Mouse (Mus musculus) CH12F3 (cell line): ENCODE results near the gene Gamt.

Experiments used
- in situ Hi-C: fragments of 300-500 bp; cut with MboI; formaldehyde crosslinking; loops from 2 replicates; pipeline ENCODE4 v1.14.3; 2020; ENCODE audit warnings: low sequenced_read_pairs

Gamt gene

DNA sequence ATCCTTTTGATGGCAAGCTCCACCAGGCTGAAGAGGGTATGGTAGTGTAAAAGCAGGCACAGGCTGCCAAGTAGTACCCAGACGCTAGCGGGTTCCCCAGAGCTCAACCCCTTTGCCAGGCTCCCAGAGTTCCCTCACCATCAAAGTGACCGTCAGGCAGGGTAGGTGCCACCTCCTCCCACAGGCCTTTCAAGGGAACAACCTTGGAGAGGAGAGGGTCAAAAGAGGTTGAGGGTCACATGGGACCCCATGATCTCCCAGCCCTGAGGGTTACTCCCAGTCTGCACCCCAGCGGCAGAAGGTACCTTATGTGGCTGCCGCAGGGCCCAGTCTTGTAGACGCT, 1.4 kb downstream of the Gamt start:
- in situ Hi-C loops: no loop called here

DNA sequence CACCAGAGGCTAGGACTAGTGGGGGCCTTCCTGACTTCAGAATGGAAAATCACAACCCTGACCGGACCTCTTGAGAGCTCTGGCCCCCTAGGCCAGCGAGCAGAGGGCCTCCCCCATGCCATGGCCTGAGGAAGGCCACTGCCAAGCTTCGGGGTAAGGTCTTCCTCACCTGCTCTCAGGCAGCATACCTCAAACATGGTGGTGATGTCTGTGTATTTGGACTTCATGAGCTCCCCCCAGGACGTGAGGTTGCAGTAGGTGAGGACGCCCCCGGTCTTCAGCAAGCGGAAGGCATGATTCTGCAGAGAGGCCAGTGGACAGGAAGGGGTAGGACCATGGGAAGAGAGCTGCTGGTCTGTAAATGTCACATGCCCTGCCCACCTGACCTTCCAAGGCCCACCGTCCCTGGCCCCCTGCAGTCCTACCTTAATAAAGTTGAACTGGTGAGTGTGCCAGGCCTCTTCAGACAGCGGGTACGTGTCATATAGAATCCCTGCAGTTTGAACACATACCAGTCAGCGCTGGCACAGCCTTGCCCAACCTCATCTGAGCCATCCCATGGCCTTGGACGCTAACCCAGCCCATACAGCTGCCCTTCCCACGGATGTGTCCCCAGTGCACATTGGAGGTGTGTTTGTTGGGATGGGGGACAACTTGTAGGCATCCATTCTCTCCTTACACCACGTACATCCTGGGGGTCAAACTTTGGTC, 1.9 kb downstream of the Gamt start:
- in situ Hi-C loops: no loop called here

DNA sequence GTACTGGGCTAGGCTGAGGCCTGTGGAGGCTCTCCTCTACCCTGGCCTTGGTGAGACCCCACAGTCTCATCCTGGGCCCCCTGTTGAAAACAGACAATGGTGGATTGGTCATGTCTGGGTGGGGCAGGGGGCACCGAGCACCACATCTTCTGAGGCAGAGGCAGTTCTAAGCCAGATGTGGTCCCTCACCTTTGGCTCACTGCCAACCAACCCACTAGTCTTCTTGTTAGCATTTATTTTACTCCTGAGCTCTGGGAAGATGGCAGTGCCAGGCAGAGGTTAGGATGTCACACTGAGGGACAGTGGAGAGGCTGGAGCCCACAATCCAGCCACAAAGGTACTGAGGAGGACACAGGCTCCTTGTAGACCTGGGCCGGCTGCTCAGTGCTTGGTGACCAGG, 2.9 kb downstream of the Gamt start:
- in situ Hi-C loops: no loop called here

DNA sequence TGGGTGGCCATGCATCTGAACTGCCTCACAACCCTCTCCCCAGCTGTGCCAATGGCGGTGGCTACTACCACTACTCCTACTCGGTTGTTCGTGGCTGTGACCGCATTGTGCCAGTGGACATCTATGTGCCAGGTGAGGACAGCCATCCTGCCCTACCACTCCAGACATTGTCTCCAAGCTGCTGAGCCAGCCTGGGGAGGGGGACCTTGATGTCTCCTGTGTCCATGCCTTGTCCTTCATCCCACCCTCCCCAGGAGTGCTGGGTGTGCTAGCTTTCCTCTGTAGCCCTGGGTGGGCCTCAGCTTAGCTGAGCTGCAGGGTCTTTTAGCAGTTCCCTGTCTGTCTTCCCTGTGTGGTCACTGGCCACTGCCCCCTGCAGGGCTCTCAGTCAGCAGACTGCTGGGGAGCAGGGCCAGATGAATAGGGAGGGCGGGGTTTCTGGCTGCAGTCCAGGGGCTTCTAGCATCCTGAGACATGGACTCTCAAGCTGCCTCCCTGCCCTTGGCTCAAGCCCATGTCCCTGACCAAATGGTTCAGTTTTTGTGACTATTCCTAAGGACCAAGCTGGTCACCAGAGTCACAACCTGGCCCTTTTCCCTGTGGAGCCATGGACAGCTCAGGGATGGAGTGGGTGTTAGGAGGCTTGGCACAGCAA, 4.8 kb downstream of the Gamt start:
- in situ Hi-C loops: no loop called here

DNA sequence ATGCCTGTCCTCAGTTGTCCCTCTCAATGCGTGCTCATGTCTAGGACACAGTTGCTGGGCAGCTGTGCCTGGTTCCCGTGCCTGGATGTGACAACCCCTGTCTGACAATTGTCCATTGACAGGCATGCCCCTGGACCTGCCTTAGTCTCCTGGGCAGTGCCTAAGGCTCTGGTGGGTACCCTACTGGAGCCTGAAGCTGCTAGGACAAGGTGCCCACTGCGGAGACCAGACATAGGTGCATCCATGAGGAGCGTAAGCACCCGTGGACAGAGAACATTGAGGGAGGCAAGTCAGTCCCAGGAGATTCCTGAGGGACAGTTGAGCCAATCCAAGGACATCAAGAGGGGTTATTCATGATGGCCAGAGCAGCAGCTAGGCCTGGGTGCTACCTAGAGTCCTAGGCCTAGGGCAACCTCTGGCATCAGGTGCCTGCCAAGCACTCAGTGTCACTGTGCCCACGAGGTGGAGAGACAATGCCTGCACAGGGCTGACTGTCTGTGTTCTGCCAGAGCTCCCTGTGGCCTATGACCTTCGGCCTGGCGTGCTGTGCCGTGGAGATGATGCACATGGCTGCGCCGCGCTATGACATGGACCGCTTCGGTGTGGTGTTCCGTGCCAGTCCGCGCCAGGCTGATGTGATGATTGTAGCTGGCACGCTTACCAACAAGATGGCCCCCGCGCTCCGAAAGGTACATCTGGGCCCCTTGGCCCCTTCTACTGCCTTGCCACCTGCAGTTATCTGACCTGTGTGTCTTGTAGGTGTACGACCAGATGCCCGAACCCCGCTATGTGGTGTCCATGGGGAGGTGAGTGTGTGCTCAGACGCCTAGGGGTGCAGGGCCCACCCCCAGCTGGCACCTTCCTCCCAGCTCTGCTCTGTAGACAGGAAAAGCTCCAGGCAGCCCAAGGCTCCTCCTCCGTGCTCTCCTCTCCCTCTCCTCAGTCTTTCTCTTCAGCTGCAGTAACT, 6.2 kb downstream of the Gamt start:
- in situ Hi-C loops: no loop called here

DNA sequence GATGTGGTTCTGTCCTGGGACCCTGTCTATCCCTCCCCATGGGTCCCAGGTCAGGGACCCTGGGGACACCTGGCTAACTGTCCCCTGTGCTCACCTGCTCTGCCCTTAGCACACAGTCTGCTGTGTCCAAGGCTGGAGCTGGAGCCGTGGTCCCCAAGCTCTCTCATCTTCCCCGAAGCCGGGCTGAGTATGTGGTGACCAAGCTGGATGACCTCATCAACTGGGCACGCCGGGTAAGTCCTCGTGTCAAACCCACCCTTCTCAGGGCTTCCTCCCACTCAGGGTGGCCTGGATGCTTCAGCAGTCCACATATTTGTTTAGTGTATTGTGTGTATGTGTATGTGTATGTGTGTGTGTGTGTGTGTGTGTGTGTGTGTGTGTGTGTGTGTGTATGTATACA, 7.3 kb downstream of the Gamt start:
- in situ Hi-C loops: no loop called here

DNA sequence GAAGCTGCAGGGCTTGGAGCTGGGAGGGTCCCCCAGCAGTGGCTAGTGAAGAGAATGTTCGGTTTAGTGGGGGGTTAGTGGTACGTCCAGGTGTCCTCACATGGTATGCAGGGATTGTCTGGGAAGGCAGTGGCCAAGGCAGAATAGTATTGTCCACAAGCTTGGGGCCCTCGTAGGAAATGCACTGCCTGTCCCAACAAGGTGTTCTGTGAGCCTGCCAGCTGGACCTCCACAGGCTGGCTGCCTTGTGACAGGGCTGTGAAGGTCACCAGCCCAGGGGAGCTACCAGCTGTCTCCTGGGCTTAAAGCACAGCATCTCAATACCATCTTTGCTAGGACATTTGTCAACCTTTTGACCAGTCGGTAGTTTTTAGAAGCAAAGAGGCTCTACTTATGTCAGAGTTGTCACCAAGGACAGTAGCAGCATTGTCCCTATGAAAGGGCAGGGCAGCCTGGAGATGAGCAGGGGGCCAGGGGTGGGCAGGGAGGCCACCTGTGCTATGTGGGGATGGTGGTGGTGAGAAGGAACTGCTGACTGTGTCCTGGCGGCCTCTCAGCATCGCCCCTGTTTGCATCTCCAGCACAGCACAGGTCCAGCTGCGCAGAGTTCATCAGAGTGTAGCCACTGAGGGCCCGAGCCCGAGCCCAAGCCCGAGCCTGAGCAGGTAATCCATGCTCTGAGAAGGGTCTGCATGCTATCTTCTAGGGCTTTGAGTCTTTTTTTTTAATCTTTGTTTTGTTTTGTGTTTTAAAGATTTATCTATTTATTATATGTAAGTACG, 8.1 kb downstream of the Gamt start:
- in situ Hi-C loops: no loop called here

DNA sequence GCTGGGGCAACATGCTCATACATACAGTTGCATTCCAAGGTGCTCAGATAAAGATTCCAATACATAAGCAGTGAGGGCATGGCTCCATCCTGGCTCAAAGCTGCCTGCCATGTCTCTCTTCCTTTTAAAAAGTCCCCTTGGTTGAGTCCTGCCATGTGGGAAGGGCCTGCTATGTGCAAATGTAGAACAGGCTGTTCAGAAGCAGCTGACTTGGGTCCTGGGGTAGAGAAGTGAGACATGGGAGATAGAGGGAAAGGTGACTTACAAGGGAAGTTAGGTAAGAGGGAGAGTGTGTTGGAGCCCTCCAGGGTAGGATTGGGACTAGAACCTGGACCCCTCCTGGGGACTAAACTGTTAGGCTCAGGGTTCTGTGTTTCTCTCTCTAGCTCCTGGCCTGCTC, 8.8 kb downstream of the Gamt start:
- in situ Hi-C loops: no loop called here

DNA sequence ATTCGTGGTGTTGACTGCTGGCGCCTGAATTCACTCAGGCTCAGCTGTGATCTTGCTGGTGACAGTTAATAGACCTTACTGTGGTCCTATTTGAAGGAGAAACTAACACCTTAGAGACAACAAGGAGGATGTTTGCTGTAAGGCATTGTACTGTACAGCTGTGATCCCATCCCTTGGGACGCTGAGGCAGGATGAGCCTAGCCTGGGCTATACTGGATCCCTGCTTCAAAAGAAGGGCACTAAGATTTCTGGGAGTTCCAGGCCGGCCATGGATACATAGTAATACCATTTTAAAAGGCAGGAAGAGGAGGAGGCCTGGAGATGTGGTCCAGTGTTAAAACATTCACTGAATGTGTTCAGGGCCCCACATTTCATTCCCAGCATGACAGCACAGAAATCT, 10.2 kb downstream of the Gamt start:
- in situ Hi-C loops: no loop called here

DNA sequence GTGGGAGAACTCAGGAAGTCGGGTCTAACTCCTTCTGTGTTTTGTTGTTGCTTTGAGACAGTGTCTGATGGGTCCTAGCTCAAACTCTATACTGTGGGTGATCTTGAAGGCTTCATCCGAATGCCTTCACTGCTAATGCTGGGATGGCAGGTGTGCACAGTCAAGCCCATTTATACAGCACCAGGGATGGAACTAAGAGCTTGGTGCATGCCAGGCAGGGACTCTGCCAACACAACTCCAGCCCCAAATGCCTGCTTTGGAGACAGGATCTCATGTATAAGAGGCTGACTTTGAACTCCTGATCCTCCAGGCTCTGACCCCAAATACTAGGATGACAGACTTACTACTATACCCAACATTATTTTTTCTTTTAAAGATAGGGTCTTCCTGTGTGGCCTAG, 10.8 kb downstream of the Gamt start:
- in situ Hi-C loops: no loop called here

DNA sequence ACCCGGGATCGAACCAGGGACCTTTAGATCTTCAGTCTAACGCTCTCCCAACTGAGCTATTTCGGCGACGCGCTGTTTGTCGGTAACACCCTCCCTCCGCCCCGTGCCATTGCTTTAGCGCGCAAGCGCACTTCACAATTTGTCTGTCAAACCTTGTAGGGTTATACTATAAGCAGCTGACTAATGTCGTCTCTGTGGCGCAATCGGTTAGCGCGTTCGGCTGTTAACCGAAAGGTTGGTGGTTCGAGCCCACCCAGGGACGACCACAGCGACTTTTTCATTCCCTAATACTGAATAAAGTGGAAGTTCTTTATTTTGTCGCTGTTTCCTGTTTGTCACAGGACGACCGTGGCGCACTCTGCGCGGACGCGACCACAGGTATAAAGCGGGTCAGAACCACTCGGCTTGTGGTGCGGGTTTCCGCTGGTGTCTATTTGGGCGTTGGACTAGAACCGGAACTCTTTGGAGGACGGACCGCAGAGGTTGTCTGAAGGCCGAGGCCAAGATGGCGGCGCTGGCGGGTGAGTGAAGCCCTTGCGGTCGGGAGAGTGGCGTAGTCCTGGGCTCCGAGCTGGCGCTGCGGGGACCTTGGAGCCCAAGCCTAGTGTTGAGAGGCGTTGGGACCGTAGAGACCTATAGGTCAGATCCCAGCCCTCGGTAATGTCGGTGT, 11.7 kb downstream of the Gamt start, which contains the start of gene Ndufs7:
Gene Ndufs7, plus strand, starts transcription at position 151 of the 670 bp plus-strand sequence.
- in situ Hi-C loops: loop anchor here (5.0 kb wide), 1 partner anchor 72 kb away; the partner anchor contains the start of gene Efna2

DNA sequence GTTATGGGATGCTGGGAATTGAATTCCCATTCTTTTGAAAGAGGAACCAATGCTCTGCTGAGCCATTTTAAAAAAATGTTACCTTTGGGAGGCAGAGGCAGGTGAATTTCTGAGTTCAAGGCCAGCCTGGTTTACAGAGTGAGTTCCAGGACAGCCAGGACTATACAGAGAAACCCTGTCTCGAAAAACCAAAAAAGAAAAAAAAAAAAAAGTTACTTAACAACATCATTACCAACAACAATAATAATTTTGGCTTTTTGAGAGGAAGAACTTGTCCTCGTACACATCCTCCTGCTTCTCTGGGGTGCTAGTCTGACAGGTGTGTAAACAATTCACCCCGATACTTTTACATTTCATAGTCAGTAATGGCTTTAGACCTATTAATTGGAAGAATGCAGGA, 12.4 kb downstream of the Gamt start:
- in situ Hi-C loops: loop anchor here (5.0 kb wide), 1 partner anchor 71 kb away; the partner anchor contains the start of gene Efna2

DNA sequence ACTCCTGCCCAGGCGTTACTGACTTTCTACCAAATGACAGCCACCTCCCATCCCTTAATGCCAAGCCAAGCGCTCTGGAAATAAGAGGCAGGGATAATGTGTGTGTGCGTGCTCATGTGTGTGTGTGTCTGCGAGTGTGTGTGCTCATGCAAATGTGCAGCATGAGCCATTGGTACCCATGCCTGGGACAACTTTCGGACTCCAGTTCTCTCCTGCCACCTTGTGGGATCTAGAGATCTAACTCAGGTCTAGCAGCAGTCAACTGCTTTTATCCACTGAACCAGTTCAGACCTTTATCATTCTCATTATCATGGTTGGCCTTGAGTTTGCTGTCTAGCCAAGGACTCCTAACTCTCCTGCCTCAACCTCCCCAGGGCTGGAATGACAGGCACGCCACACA, 13.0 kb downstream of the Gamt start:
- in situ Hi-C loops: loop anchor here (5.0 kb wide), 1 partner anchor 71 kb away; the partner anchor contains the start of gene Efna2

DNA sequence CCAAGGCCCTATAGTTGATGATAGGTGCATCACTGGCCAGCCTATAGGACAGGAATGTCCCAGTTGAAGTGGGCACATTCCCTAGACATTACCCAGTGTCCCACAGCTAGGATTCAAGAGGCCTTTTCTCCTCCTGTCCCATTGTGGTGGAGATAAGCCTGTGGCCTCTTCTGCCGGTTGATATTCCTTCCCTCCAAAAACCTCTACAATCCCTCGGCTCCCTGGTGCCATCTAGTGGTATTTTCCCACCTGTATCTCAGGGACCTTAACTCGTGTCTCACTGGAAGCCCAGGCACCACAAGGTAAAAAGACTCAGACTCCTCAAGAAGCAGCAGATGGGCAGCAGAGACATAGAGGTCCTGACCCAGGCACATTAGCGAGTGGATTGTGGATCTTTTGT, 15.2 kb downstream of the Gamt start:
- in situ Hi-C loops: loop anchor here (5.0 kb wide), 1 partner anchor 68 kb away; the partner anchor contains the start of gene Efna2

DNA sequence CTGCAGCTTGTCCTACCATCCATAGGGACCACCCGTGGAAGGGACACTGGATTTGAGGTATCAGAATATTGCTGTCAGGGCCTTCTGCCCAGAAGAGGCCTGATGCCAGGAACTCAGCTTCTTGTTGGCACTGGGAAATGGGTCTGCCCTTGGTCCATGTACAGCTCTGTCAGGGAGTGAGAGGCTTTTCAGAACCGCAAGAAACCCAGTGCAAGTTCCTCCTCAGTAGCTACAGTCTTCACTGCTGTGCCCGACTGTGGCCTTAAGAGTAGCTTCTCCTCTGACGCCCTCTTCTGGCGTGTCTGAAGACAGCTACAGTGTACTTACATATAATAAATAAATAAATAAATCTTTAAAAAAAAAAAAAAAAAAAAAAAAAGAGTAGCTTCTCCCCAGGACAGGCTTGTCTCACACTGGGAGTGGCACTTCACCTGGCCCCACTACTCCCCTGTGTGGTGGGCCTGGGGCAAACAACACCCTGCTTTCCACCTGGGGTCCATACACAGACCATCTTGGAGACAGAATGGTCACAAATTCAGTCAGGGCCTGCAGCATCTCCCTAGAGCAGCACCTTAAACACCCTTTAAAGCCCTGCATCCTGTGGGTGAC, 15.9 kb downstream of the Gamt start:
- in situ Hi-C loops: loop anchor here (5.0 kb wide), 1 partner anchor 68 kb away; the partner anchor contains the start of gene Efna2

DNA sequence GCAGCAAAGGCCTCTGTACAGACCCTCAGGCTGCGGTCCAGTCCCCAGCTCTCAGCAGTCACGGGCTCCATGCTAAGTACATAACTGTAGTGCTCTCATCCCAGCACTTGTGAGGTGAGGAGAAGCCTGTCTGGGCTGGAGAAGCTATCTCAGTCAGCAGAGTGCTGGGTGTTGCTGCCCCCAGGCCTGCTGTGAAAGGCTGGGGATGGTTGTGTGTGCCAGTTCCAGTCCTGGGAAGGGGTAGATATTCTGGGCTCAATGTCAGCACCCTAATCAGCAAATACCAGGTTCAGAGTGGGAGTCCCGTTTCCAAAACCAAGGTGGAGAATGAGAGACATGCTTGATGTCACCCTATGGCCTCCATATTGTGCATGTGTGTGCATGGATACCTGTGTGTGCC, 18.2 kb downstream of the Gamt start:
- in situ Hi-C loops: no loop called here

DNA sequence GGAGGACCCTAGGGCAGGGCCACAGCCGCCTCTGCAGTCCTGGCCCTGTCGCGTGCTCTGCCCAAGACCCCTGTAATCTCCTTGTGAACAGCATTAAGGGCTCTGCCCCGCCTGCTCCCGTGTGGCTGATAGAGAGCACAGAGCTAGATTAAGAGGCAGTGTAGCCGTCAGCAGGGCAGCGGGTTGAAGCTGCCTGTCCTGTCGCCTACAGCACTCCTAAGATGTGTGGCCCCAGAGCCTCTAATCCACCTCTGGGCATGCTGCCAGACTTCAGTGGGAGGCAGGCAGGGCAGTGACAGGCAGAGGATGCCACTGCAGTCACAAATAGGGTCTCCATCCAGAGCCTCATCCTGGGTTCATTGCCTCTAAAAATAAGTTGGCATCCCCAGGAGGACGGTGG, 18.7 kb downstream of the Gamt start:
- in situ Hi-C loops: no loop called here

DNA sequence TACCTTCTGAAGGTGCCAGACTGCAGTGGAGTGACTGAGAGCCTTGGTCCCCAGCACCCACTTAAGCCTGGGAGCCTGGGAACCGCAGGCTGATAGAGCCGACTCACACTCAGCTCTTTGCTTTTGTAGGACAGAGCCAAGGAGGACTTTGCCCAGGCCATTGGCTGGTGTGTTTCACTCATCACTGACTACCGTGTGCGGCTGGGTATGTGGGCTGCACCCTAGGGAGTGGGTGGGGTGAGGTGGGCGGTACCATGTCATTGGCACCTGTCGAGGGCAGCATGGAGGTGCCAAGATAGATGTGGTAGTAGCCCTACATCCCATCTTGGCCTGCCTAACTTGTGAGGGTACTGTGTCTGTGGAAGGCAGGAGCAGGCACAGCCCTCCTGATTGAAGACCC, 21.0 kb downstream of the Gamt start:
- in situ Hi-C loops: no loop called here

DNA sequence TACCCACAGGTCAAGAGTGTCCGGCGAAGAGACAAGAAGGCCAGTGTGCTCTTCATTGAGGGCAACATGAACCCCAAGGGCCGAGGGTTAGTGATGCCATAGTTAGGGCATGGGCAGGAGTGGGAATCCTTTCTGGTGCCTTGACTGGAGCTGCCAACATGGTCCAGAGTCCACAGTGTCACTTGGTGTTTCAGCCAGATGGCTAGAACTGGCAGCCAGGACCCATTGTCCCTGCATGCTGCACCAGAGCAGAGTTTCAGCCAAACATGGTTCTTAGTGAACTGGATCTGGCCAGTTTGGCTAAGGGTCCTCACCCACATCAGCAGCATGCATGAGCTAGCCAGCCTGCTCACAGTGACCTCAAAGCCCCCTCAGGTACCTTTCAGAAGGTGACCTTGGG, 22.5 kb downstream of the Gamt start:
- in situ Hi-C loops: no loop called here

DNA sequence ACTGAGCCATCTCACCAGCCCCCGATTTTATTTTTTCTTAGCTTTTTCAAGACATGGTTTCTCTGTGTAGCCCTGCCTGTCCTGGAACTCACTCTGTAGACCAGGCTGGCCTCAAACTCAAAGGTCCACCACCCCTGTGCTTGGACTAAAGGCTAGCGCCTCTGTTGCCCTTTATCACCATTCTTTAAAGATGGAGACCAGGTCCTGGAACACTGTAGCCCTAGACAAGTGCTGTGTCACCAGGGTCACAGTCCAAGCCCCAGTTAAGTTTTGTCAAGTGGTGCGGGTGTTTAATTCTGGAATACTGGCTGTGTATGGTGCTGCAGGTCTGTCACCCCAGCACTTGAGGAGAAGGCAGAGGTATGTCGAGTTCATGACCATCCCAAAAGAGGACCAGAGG, 23.8 kb downstream of the Gamt start:
- in situ Hi-C loops: no loop called here
